Mouse (Mus musculus): Measurements from ENCODE around the gene Olfr523.

- TF ChIP-seq POLR2A (IDR thresholded peaks at IDR 0.05; ENCODE audit: control insufficient read depth, extremely low read depth, insufficient read depth, low read length, poor library complexity) (no peak), CTCF (IDR thresholded peaks at IDR 0.05; ENCODE audit: borderline replicate concordance, control insufficient read depth, extremely low read depth, insufficient read depth, low read length, poor library complexity) (no peak)
Observed at GRCm38 (mm10) chr7:140208153-140208552, 35.1 kb downstream of the Olfr523 start.
